Mouse (Mus musculus): ENCODE measurements around the gene Mrap2. TPM values are rescaled to one million over a fixed set of nuclear protein-coding genes. Genes with fewer than 3 reads are reported as not detected.
A peak's percentile ranks its signal among the peaks of the same experiment; 100 is the strongest.

The Mrap2 gene
- polyA plus RNA-seq, 1 experiment from 2014 or later, result 0.09 TPM

GRCm38 (mm10) chr9:87202431-87202830, 58.3 kb downstream of the Mrap2 start:
- no peak for DNase-seq
- Histone ChIP-seq H3K27me3 (ENCODE audit: insufficient read depth, low read length) (no peaks in the 10 kb centered on the region), H3K27ac (ENCODE audit: low read depth) (no peak overlapping the region), H3K4me3 (ENCODE audit: low read depth, low read length) (no peak overlapping the region), H3K9me3 (ENCODE audit: low read depth, low read length) (no peaks in the 10 kb centered on the region), H3K36me3 (ENCODE audit: insufficient read depth) (peaks cover 44% of the 10 kb centered on the region), H3K4me2 (no peak overlapping the region), H3K9ac (no peak overlapping the region), H3K4me1 (ENCODE audit: insufficient read depth) (no peaks in the 10 kb centered on the region)
- no peak for TF ChIP-seq CTCF (IDR thresholded peaks at IDR 0.05; ENCODE audit: low read depth)
- ATAC-seq (ENCODE audit: insufficient read depth), result no peak
- WGBS, result 91% methylated on average over 6 of the region's 6 CpGs

GRCm38 (mm10) chr9:87210830-87211339, 66.8 kb downstream of the Mrap2 start:
- TF ChIP-seq CTCF (IDR thresholded peaks at IDR 0.05; ENCODE audit: low read depth), result no peak
- H3K4me3 ChIP-seq (ENCODE audit: low read depth, low read length), result no peak overlapping the region
- no peaks in the 10 kb centered on the region for H3K4me1 ChIP-seq (ENCODE audit: insufficient read depth)
- no peaks in the 10 kb centered on the region for H3K9me3 ChIP-seq (ENCODE audit: low read depth, low read length)
- no peak overlapping the region for H3K27ac ChIP-seq (ENCODE audit: low read depth)
- no peak overlapping the region for H3K9ac ChIP-seq
- no peaks in the 10 kb centered on the region for H3K27me3 ChIP-seq (ENCODE audit: insufficient read depth, low read length)
- ATAC-seq (ENCODE audit: insufficient read depth), result peak; percentile 47
- H3K4me2 ChIP-seq, result no peak overlapping the region
- peak; percentile 11 for DNase-seq
- 72% methylated on average over 9 of the region's 9 CpGs for WGBS
- peaks cover 28% of the 10 kb centered on the region; the same call in 1 of the 2 replicates for H3K36me3 ChIP-seq (ENCODE audit: insufficient read depth)

- TF ChIP-seq CTCF (IDR thresholded peaks at IDR 0.05; ENCODE audit: low read depth), result no peak
- H3K27ac ChIP-seq (ENCODE audit: low read depth), result no peak overlapping the region
- H3K36me3 ChIP-seq (ENCODE audit: insufficient read depth), result peaks cover 35% of the 10 kb centered on the region; the same call in 1 of the 2 replicates
- no peak overlapping the region for H3K4me3 ChIP-seq (ENCODE audit: low read depth, low read length)
- no peaks in the 10 kb centered on the region for H3K4me1 ChIP-seq (ENCODE audit: insufficient read depth)
- DNase-seq (no peak), ATAC-seq (ENCODE audit: insufficient read depth) (no peak)
- 73% methylated on average over 4 of the region's 4 CpGs for WGBS
- no peaks in the 10 kb centered on the region for H3K27me3 ChIP-seq (ENCODE audit: insufficient read depth, low read length)
- no peak overlapping the region for H3K4me2 ChIP-seq
- H3K9me3 ChIP-seq (ENCODE audit: low read depth, low read length), result no peaks in the 10 kb centered on the region
- H3K9ac ChIP-seq, result no peak overlapping the region
These were observed 69.1 kb downstream of the Mrap2 start for GRCm38 (mm10) chr9:87213204-87213603.

Other genes starting within 250 kb of the Mrap2 start
- gene Ripply2, start 128.8 kb upstream of the Mrap2 start, polyA plus RNA-seq (2014; fragmentation: Nextera tagmentation; extraction: Ambion mirVana), result not detected in 2 replicates
- gene Cyb5r4, start 122.3 kb upstream of the Mrap2 start, polyA plus RNA-seq (2014; fragmentation: Nextera tagmentation; extraction: Ambion mirVana), result 50.1 and 50.2 TPM in 2 replicates
- gene Cep162, start 111.2 kb downstream of the Mrap2 start, polyA plus RNA-seq (2014; fragmentation: Nextera tagmentation; extraction: Ambion mirVana), result 8.1 and 8.3 TPM in 2 replicates